Mouse (Mus musculus) liver, embryonic 12.5 days (tissue): ENCODE measurements around the gene Pla2g6. TPM values are rescaled to one million over a fixed set of nuclear protein-coding genes. Genes with fewer than 3 reads are reported as not detected.

Experiments used
- ATAC-seq: fragments of 200-750 bp; cut with Nextera tagmentation; 2 replicates; pipeline ENCODE4 v1.8.0; 2017; ENCODE audit warnings: moderate number of reproducible peaks, mild to moderate bottlenecking, moderate library complexity
- H3K27ac ChIP-seq: fragments of 300-500 bp; sonication (generic); 2 replicates; pipeline ENCODE4 v1.5.1; 2016; ENCODE audit warnings: mild to moderate bottlenecking
- H3K27me3 ChIP-seq: fragments of 300-500 bp; sonication (generic); replicated peaks from 2 replicates; pipeline ENCODE4 v1.6.1; 2016; ENCODE audit warnings: mild to moderate bottlenecking, moderate library complexity
- H3K36me3 ChIP-seq: fragments of 300-500 bp; sonication (generic); 2 replicates; pipeline ENCODE4 v1.6.1; 2016; ENCODE audit warnings: mild to moderate bottlenecking, moderate library complexity
- H3K4me1 ChIP-seq: fragments of 300-500 bp; sonication (generic); 2 replicates; pipeline ENCODE4 v1.6.1; 2016
- H3K4me2 ChIP-seq: fragments of 300-500 bp; sonication (generic); 2 replicates; pipeline ENCODE4 v1.6.1; 2016; ENCODE audit warnings: mild to moderate bottlenecking, moderate library complexity
- H3K4me3 ChIP-seq: fragments of 300-500 bp; sonication (generic); 2 replicates; pipeline ENCODE4 v1.5.1; 2016; ENCODE audit warnings: mild to moderate bottlenecking, moderate library complexity
- H3K9ac ChIP-seq: fragments of 300-500 bp; sonication (generic); 2 replicates; pipeline ENCODE4 v1.6.1; 2016; ENCODE audit warnings: mild to moderate bottlenecking, moderate library complexity
- H3K9me3 ChIP-seq: fragments of 300-500 bp; sonication (generic); replicated peaks from 2 replicates; pipeline ENCODE4 v1.6.1; 2016; ENCODE audit warnings: mild to moderate bottlenecking, moderate library complexity
- WGBS: fragments of 180-500 bp; shearing (Covaris S2); methylation state at CpG from one replicate; pipeline ENCODE4 v1.1.7; 2016; ENCODE audit not compliant: insufficient replicate concordance; 5-methylcytosine and 5-hydroxymethylcytosine counted together
- microRNA counts: library from miRNA; unstranded; fragments of <30 nt; microRNA quantifications from one replicate; lab custom pipeline; 2017
- microRNA-seq: library from miRNA; unstranded; fragments of <30 nt; microRNA quantifications from one replicate; pipeline ENCODE4, GENCODE M21; 2017
- polyA plus RNA-seq: library from polyadenylated mRNA; unstranded; fragments of >200 nt; fragmentation: Nextera tagmentation; extraction: Ambion mirVana; gene quantifications from 2 replicates; pipeline ENCODE4 v1.2.1, GENCODE M21; 2016

Pla2g6 gene
- polyA plus RNA-seq, 1 experiment from 2014 or later: 17.3 TPM

DNA sequence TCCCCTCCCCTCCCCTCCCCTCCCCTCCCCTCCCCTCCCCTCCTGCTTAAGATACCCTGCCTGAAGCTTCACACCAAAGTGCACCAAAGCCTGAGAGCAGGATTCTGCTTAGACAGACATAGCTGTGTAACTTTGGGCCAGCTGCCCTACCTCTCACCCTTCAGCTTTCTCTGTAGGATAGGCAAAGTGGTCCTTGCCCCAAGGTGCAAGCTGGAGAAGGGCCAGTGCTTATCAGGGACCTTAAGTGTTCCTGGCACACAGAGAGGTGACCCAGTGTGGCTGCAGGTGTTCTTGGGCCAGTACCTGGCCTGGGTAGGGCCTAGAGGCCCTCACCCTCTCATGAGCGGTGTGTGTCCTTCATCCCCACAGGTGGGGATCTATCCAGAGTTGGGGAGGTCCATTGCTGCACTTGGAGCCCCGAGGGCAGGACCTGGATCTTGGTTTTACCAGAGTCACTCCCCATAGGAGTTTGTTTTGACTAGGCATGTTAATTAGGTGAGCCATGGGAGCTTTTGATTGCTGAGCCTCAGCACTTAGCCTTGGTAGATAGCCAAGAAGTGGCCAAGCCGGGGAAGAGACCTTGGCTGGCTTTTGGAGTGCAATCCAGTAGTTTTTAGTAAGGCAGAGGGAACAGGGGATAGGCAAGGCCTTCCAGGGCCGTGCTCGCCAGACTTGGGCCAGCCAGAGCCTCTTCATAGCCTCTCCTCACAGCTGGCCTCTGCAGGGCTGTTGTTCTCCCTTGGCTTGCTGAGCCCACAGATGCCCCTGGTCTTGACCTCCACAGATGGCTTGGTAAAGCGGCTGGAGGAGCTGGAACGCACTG, 83.9 kb downstream of the Pla2g6 start:
- H3K9me3 ChIP-seq: no peaks in the 10 kb centered on the region
- no peak overlapping the region for H3K27ac ChIP-seq
- H3K4me1 ChIP-seq: peaks cover 5% of the 10 kb centered on the region
- 67% methylated on average over 7 of the region's 7 CpGs for WGBS
- no peak overlapping the region for H3K4me3 ChIP-seq
- H3K36me3 ChIP-seq: peaks cover 82% of the 10 kb centered on the region
- no peak overlapping the region for H3K9ac ChIP-seq
- ATAC-seq: no peak
- no peaks in the 10 kb centered on the region for H3K27me3 ChIP-seq
- no peak overlapping the region for H3K4me2 ChIP-seq

- H3K27me3 ChIP-seq: no peaks in the 10 kb centered on the region
- peaks cover 82% of the 10 kb centered on the region for H3K36me3 ChIP-seq
- 15% methylated on average over 10 of the region's 10 CpGs for WGBS
- H3K4me3 ChIP-seq: no peak overlapping the region
- no peaks in the 10 kb centered on the region for H3K9me3 ChIP-seq
- peaks cover 5% of the 10 kb centered on the region for H3K4me1 ChIP-seq
- no peak overlapping the region for H3K4me2 ChIP-seq
- no peak overlapping the region for H3K9ac ChIP-seq
- ATAC-seq: peak; percentile 91
- no peak overlapping the region for H3K27ac ChIP-seq
Observed at GRCm38 (mm10) chr15:79243234-79244042, 84.8 kb downstream of the Pla2g6 start.

GRCm38 (mm10) chr15:79242574-79243233, 85.5 kb downstream of the Pla2g6 start:
- Histone ChIP-seq H3K4me2 (no peak overlapping the region), H3K27me3 (no peaks in the 10 kb centered on the region), H3K27ac (no peak overlapping the region), H3K9ac (no peak overlapping the region), H3K9me3 (no peaks in the 10 kb centered on the region), H3K4me3 (no peak overlapping the region), H3K4me1 (peaks cover 5% of the 10 kb centered on the region), H3K36me3 (peaks cover 84% of the 10 kb centered on the region)
- ATAC-seq: peak; percentile 52
- WGBS: 76% methylated on average over 13 of the region's 13 CpGs

DNA sequence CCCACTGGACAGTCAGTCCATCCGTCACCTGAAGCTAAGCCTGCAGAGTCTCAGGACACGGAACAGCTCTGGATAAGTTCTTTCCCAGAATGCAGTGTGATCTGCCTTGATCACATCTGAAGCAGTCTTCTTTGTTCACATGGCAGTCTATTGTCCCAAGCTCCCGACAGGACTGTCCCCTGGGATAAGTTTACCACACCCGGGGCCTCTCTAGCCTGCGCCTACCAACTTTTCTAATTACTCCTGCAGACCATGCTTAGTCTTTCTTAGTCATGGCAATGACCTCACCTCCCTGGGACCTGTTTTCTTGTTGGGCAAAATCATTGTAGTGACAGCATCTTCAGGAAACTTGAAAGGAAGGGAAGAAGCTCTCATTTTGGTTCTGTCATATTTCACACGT, 90.2 kb downstream of the Pla2g6 start:
- no peak overlapping the region for H3K9ac ChIP-seq
- WGBS: 79% methylated on average over 6 of the region's 6 CpGs
- no peak for ATAC-seq
- no peaks in the 10 kb centered on the region for H3K27me3 ChIP-seq
- no peak overlapping the region for H3K4me3 ChIP-seq
- H3K27ac ChIP-seq: no peak overlapping the region
- no peak overlapping the region for H3K4me2 ChIP-seq
- no peaks in the 10 kb centered on the region for H3K9me3 ChIP-seq
- peaks cover 82% of the 10 kb centered on the region for H3K36me3 ChIP-seq
- no peaks in the 10 kb centered on the region for H3K4me1 ChIP-seq

MicroRNA genes within 50 kb of the gene (microRNA counts, 519-probe panel; counts per million panel counts)
- microRNA mmu-miR-1943 (lab: Ali Mortazavi, UCI): 582 counts per million, percentile 70 among the panel's probes with 10 or more counts

Small RNA genes within 50 kb of the gene (microRNA-seq; reads per million reads assigned to microRNA genes)
- 2.5 reads per million for gene Mir1943

Other genes starting within 250 kb of the Pla2g6 start
- gene Micall1, start 219.5 kb downstream of the Pla2g6 start, polyA plus RNA-seq: 3.0 and 3.2 TPM in 2 replicates
- 280 and 301 TPM in 2 replicates for gene Polr2f, start 187.4 kb downstream of the Pla2g6 start, polyA plus RNA-seq
- 0.86 and 1.0 TPM in 2 replicates for gene 1700088E04Rik, start 187.1 kb downstream of the Pla2g6 start, polyA plus RNA-seq
- 0.17 and 0.29 TPM in 2 replicates for gene Sox10, start 163.2 kb downstream of the Pla2g6 start, polyA plus RNA-seq
- gene Pick1, start 99.2 kb downstream of the Pla2g6 start, polyA plus RNA-seq: 16.1 and 17.1 TPM in 2 replicates
- gene Gm49486, start 99.0 kb downstream of the Pla2g6 start, polyA plus RNA-seq: 0.07 TPM in 1 of 2 replicates, not detected in the other
- gene Slc16a8, start 73.6 kb downstream of the Pla2g6 start, polyA plus RNA-seq: not detected in 2 replicates
- gene Baiap2l2, start 42.9 kb downstream of the Pla2g6 start, polyA plus RNA-seq: 1.2 and 1.4 TPM in 2 replicates
- gene Maff, start 18.2 kb upstream of the Pla2g6 start, polyA plus RNA-seq: 1.1 and 2.8 TPM in 2 replicates
- 16.4 and 19.0 TPM in 2 replicates for gene Tmem184b, start 75.2 kb upstream of the Pla2g6 start, polyA plus RNA-seq
- 24.1 and 24.7 TPM in 2 replicates for gene Csnk1e, start 127.2 kb upstream of the Pla2g6 start, polyA plus RNA-seq
- not detected in 2 replicates for gene Kcnj4, start 176.9 kb upstream of the Pla2g6 start, polyA plus RNA-seq
- gene Kdelr3, start 188.0 kb upstream of the Pla2g6 start, polyA plus RNA-seq: 8.4 and 10.7 TPM in 2 replicates
- 18.6 and 19.9 TPM in 2 replicates for gene Ddx17, start 218.4 kb upstream of the Pla2g6 start, polyA plus RNA-seq